Mouse (Mus musculus): ENCODE results near the gene Sike1. TPM values are rescaled to one million over a fixed set of nuclear protein-coding genes. Genes with fewer than 3 reads are reported as not detected.

Sike1 gene
- total and polyA plus RNA-seq, 3 experiments = 15.7 to 27.0 TPM; not detected in 1

GRCm38 (mm10) chr3:102970508-102970907 is 25.0 kb upstream of the Sike1 start:
- Histone ChIP-seq H3K36me3 (ENCODE audit: control insufficient read depth in 1 of 2, insufficient read depth in 2 of 2, low read length in 2 of 2) (no peaks in the 10 kb centered on the region), H3K9me3 (replicated peaks; ENCODE audit: insufficient read depth, low read length) (no peaks in the 10 kb centered on the region), H3K4me1 (ENCODE audit: control insufficient read depth in 1 of 2, insufficient read depth in 2 of 2, low read length in 2 of 2) (no peaks in the 10 kb centered on the region), H3K79me2 (ENCODE audit: control insufficient read depth, insufficient read depth, low read length, poor library complexity) (no peaks in the 10 kb centered on the region), H3K27me3 (ENCODE audit: control insufficient read depth in 1 of 2, insufficient read depth in 2 of 2, low read length in 2 of 2) (no peaks in the 10 kb centered on the region; a peak in 1 of 4 replicates), H3K27ac (ENCODE audit: control insufficient read depth, low read depth, low read length) (no peak overlapping the region), H3K4me3 (ENCODE audit: control insufficient read depth in 1 of 2, insufficient read depth in 1 of 2, low read depth in 2 of 2, low read length in 2 of 2) (no peak overlapping the region), H3K9ac (ENCODE audit: control insufficient read depth, low read depth, low read length, poor library complexity, severe bottlenecking) (no peak overlapping the region)
- TF ChIP-seq TBP (IDR thresholded peaks at IDR 0.05; ENCODE audit: low read depth, low read length) = no peak
- no peak for TF ChIP-seq CHD2 (IDR thresholded peaks at IDR 0.05; ENCODE audit: low read length)
- no peak for TF ChIP-seq MAFK (IDR thresholded peaks at IDR 0.05; ENCODE audit: borderline replicate concordance, low read depth, low read length)
- TF ChIP-seq RCOR1 (IDR thresholded peaks at IDR 0.05; ENCODE audit: low read depth, low read length) = no peak
- no peak for TF ChIP-seq USF1 (IDR thresholded peaks at IDR 0.05; ENCODE audit: low read depth, low read length)
- no peak for TF ChIP-seq ZC3H11A (IDR thresholded peaks at IDR 0.05; ENCODE audit: low read depth, low read length)
- no peak for DNase-seq (ENCODE audit: low read depth, low spot score)

- Histone ChIP-seq H3K9me3 (replicated peaks; ENCODE audit: insufficient read depth, low read length) (no peaks in the 10 kb centered on the region), H3K9ac (ENCODE audit: control insufficient read depth, low read depth, low read length, poor library complexity, severe bottlenecking) (no peak overlapping the region), H3K79me2 (ENCODE audit: control insufficient read depth, insufficient read depth, low read length, poor library complexity) (no peaks in the 10 kb centered on the region)
These were observed 18.6 kb upstream of the Sike1 start for GRCm38 (mm10) chr3:102976906-102977305.

GRCm38 (mm10) chr3:102979550-102980348 is 15.8 kb upstream of the Sike1 start:
- Histone ChIP-seq H3K4me3 (ENCODE audit: control insufficient read depth in 1 of 2, insufficient read depth in 1 of 2, low read depth in 2 of 2, low read length in 2 of 2) (no peak overlapping the region), H3K27me3 (ENCODE audit: control insufficient read depth in 1 of 2, insufficient read depth in 2 of 2, low read length in 2 of 2) (peaks cover 0 to 2% of the 10 kb centered on the region in 2 experiments; a peak in 2 of 4 replicates), H3K9me3 (replicated peaks; ENCODE audit: insufficient read depth, low read length) (no peaks in the 10 kb centered on the region), H3K9ac (ENCODE audit: control insufficient read depth, low read depth, low read length, poor library complexity, severe bottlenecking) (no peak overlapping the region), H3K36me3 (ENCODE audit: control insufficient read depth in 1 of 2, insufficient read depth in 2 of 2, low read length in 2 of 2) (no peaks in the 10 kb centered on the region), H3K4me1 (ENCODE audit: control insufficient read depth in 1 of 2, insufficient read depth in 2 of 2, low read length in 2 of 2) (no peaks in the 10 kb centered on the region), H3K79me2 (ENCODE audit: control insufficient read depth, insufficient read depth, low read length, poor library complexity) (no peaks in the 10 kb centered on the region), H3K27ac (ENCODE audit: control insufficient read depth, low read depth, low read length) (no peak overlapping the region)
- DNase-seq (ENCODE audit: low read depth, low spot score) = no peak
- TF ChIP-seq GATA1 (IDR thresholded peaks at IDR 0.05; ENCODE audit: low read depth, low read length) (no peak), E2F4 (IDR thresholded peaks at IDR 0.05; ENCODE audit: borderline replicate concordance, low read depth, low read length) (no peak), MXI1 (IDR thresholded peaks at IDR 0.05; ENCODE audit: low read depth, low read length) (no peak), POLR2A (IDR thresholded peaks at IDR 0.05; ENCODE audit: control insufficient read depth in 1 of 2, insufficient read depth in 1 of 2, low read depth in 1 of 2, low read length in 2 of 2, poor library complexity in 1 of 2) (no peak), TAL1 (IDR thresholded peaks at IDR 0.05; ENCODE audit: low read length) (no peak), MYC (IDR thresholded peaks at IDR 0.05; ENCODE audit: low read depth, low read length) (no peak), MEF2A (IDR thresholded peaks at IDR 0.05; ENCODE audit: extremely low read depth, insufficient replicate concordance, low read depth, low read length, poor library complexity, severe bottlenecking) (no peak), RAD21 (IDR thresholded peaks at IDR 0.05; ENCODE audit: low read depth, low read length) (no peak), JUND (IDR thresholded peaks at IDR 0.05; ENCODE audit: low read depth, low read length) (no peak), MAZ (IDR thresholded peaks at IDR 0.05; ENCODE audit: low read depth, low read length) (no peak), UBTF (IDR thresholded peaks at IDR 0.05; ENCODE audit: borderline replicate concordance, insufficient read depth, low read depth, low read length) (no peak), ZNF384 (IDR thresholded peaks at IDR 0.05; ENCODE audit: low read depth, low read length) (no peak), ZMIZ1 (IDR thresholded peaks at IDR 0.05; ENCODE audit: low read depth, low read length) (no peak), ZKSCAN1 (IDR thresholded peaks at IDR 0.05; ENCODE audit: low read depth, low read length) (no peak)

More at GRCm38 (mm10) chr3:102976906-102977305, 18.6 kb upstream of the Sike1 start:
- TF ChIP-seq ZKSCAN1 (IDR thresholded peaks at IDR 0.05; ENCODE audit: low read depth, low read length) (no peak), NRF1 (IDR thresholded peaks at IDR 0.05; ENCODE audit: insufficient read depth, low read depth, low read length, poor library complexity, severe bottlenecking) (no peak), E2F4 (IDR thresholded peaks at IDR 0.05; ENCODE audit: borderline replicate concordance, low read depth, low read length) (no peak), TBP (IDR thresholded peaks at IDR 0.05; ENCODE audit: low read depth, low read length) (no peak), TAL1 (IDR thresholded peaks at IDR 0.05; ENCODE audit: low read length) (no peak)
- Histone ChIP-seq H3K36me3 (ENCODE audit: control insufficient read depth in 1 of 2, insufficient read depth in 2 of 2, low read length in 2 of 2) (no peaks in the 10 kb centered on the region), H3K4me1 (ENCODE audit: control insufficient read depth in 1 of 2, insufficient read depth in 2 of 2, low read length in 2 of 2) (no peaks in the 10 kb centered on the region), H3K27me3 (ENCODE audit: control insufficient read depth in 1 of 2, insufficient read depth in 2 of 2, low read length in 2 of 2) (peaks cover 0 to 2% of the 10 kb centered on the region in 2 experiments; a peak in 2 of 4 replicates), H3K27ac (ENCODE audit: control insufficient read depth, low read depth, low read length) (no peak overlapping the region), H3K4me3 (ENCODE audit: control insufficient read depth in 1 of 2, insufficient read depth in 1 of 2, low read depth in 2 of 2, low read length in 2 of 2) (no peak overlapping the region)
- no peak for DNase-seq (ENCODE audit: low read depth, low spot score)

Measured in MEL (cell line).